Mouse (Mus musculus) G1E (cell line): Measurements from ENCODE around the gene Kcnc1. TPM values are rescaled to one million over a fixed set of nuclear protein-coding genes. Genes with fewer than 3 reads are reported as not detected.

ENCODE experiments used
- ATAC-seq: 2 replicates; pipeline ENCODE4 v1.8.0; 2016; ENCODE audit warnings: mild to moderate bottlenecking; ENCODE audit not compliant: insufficient number of reproducible peaks, poor library complexity, low FRiP score, severe bottlenecking; ENCODE audit errors: extremely low read depth
- DNase-seq: peaks from one replicate; pipeline ENCODE4 v3.0.0; 2012; ENCODE audit warnings: low spot score
- H3K27me3 ChIP-seq: 2 replicates; pipeline ENCODE4 v1.6.1; 2012; ENCODE audit warnings: mild to moderate bottlenecking, low read length, inconsistent platforms; ENCODE audit not compliant: insufficient read depth
- H3K36me3 ChIP-seq: replicated peaks from 2 replicates; pipeline ENCODE3; 2012; ENCODE audit warnings: mild to moderate bottlenecking, inconsistent platforms
- H3K4me1 ChIP-seq: 2 replicates; pipeline ENCODE4 v1.6.1; 2012; ENCODE audit warnings: low read depth, low read length, inconsistent platforms, mixed read lengths; ENCODE audit not compliant: insufficient read depth
- H3K4me3 ChIP-seq: 2 replicates; pipeline ENCODE4 v1.5.1; 2012; ENCODE audit warnings: low read depth, mild to moderate bottlenecking, inconsistent platforms, low read length, moderate library complexity, mixed read lengths
- H3K9me3 ChIP-seq: replicated peaks from 2 replicates; pipeline ENCODE4 v1.6.1; 2012; ENCODE audit warnings: inconsistent platforms
- CTCF ChIP-seq: IDR thresholded peaks from 2 replicates; pipeline ENCODE4 v1.5.1; 2012; ENCODE audit warnings: low read depth, low read length, inconsistent platforms, mixed read lengths
- GATA1 ChIP-seq: IDR thresholded peaks from 2 replicates; pipeline ENCODE4 v1.6.1; 2012; ENCODE audit warnings: borderline replicate concordance, low read length, inconsistent platforms, mixed read lengths
- GATA2 ChIP-seq: IDR thresholded peaks from 2 replicates; pipeline ENCODE4 v1.6.1; 2012; ENCODE audit warnings: low read depth, low read length, inconsistent platforms, borderline replicate concordance
- POLR2AphosphoS5 ChIP-seq: IDR thresholded peaks from 2 replicates; pipeline ENCODE4 v1.6.1; 2012; ENCODE audit warnings: low read depth, low read length, inconsistent platforms; ENCODE audit not compliant: insufficient replicate concordance
- TAL1 ChIP-seq: conservative IDR thresholded peaks from 2 replicates; pipeline ENCODE4 v1.6.1; 2012; ENCODE audit warnings: low read depth, low read length, inconsistent platforms, mixed read lengths
- polyA plus RNA-seq: library from polyadenylated mRNA; stranded (reverse); fragments of >175 nt; gene quantifications from 2 replicates; pipeline ENCODE4 v1.2.3, GENCODE M21; 2012
- total RNA-seq, 2 experiments: library from RNA; stranded (forward) in 1 of 2; stranded (reverse) in 1 of 2; fragments of 200-1000 nt in 1 of 2; fragments of >200 nt in 1 of 2; fragmentation: Nextera tagmentation in 1 of 2; gene quantifications; 2 replicates each; pipeline ENCODE4 v1.2.3; 2014 to 2017

The Kcnc1 gene
- total and polyA plus RNA-seq, 3 experiments, result 0.11 TPM; not detected in 2

- Histone ChIP-seq H3K9me3 (no peaks in the 10 kb centered on the region), H3K4me1 (no peaks in the 10 kb centered on the region), H3K36me3 (peaks cover 11% of the 10 kb centered on the region), H3K4me3 (no peak overlapping the region), H3K27me3 (no peaks in the 10 kb centered on the region)
- no peak for ATAC-seq
- DNase-seq, result no peak
- TF ChIP-seq GATA1, result no peak
- TF ChIP-seq CTCF, result no peak
- TF ChIP-seq TAL1, result no peak
- no peak for TF ChIP-seq POLR2AphosphoS5
- no peak for TF ChIP-seq GATA2
These were observed 66.8 kb downstream of the Kcnc1 start for GRCm38 (mm10) chr7:46463136-46463535.

- H3K36me3 ChIP-seq, result peaks cover 7% of the 10 kb centered on the region
- TF ChIP-seq GATA1 (no peak), CTCF (no peak), GATA2 (no peak), TAL1 (no peak), POLR2AphosphoS5 (no peak)
- no peaks in the 10 kb centered on the region for H3K4me1 ChIP-seq
- DNase-seq, result no peak
- no peak for ATAC-seq
- no peaks in the 10 kb centered on the region for H3K9me3 ChIP-seq
- H3K27me3 ChIP-seq, result no peaks in the 10 kb centered on the region
- no peak overlapping the region for H3K4me3 ChIP-seq
These were observed 70.2 kb downstream of the Kcnc1 start for GRCm38 (mm10) chr7:46466422-46466981.

DNA sequence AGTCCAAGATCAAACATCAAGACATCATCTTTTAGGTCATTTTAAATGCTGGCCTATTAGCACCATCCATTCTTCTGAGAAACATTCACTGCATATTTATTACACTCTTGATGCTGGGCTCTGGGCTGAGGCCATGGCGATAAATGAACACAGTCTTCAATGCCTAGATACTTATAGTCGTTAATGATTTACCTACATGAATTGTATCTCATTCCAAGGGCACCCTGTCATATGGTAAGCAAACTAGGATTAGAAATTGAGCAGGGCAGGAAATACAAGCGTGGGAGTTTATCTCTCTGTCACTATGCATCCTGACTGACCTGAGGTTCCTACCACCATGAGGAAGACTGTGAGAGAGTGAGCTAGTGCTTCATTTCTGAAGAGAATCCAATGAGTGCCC is 73.2 kb downstream of the Kcnc1 start:
- Histone ChIP-seq H3K27me3 (no peaks in the 10 kb centered on the region), H3K4me1 (no peaks in the 10 kb centered on the region; the same call in 1 of the 2 replicates), H3K36me3 (peaks cover 4% of the 10 kb centered on the region), H3K4me3 (no peak overlapping the region), H3K9me3 (no peaks in the 10 kb centered on the region)
- TF ChIP-seq GATA2 (no peak), TAL1 (no peak), GATA1 (no peak), POLR2AphosphoS5 (no peak), CTCF (no peak)
- DNase-seq, result no peak
- no peak for ATAC-seq

- H3K36me3 ChIP-seq, result peaks cover 4% of the 10 kb centered on the region
- DNase-seq (no peak), ATAC-seq (no peak)
- H3K9me3 ChIP-seq, result no peaks in the 10 kb centered on the region
- TF ChIP-seq GATA2, result no peak
- no peak overlapping the region for H3K4me3 ChIP-seq
- H3K27me3 ChIP-seq, result no peaks in the 10 kb centered on the region
- no peaks in the 10 kb centered on the region; the same call in 1 of the 2 replicates for H3K4me1 ChIP-seq
These were observed 74.9 kb downstream of the Kcnc1 start for GRCm38 (mm10) chr7:46471054-46471737.

DNA sequence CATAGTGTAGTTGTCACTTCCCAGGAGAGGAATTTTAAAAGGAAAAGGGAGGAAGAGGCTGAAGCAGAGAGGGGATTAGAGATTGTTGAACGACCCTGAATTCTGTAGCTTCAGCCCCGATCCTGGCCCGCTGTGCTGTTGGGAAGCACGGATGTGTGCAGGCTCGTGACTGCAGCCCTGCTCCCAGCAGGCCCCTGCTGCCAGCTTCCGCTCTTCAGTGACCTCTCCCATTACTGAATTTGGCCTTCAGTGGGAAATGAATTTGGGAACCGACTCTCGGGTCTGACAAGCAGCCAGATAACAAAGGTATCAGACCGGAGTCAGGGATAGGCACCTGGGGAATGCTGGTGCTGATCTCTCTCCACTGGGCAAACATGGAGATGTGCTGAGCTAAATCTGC is 76.8 kb downstream of the Kcnc1 start:
- Histone ChIP-seq H3K27me3 (no peaks in the 10 kb centered on the region), H3K4me1 (no peaks in the 10 kb centered on the region; the same call in 1 of the 2 replicates), H3K9me3 (no peaks in the 10 kb centered on the region), H3K4me3 (no peak overlapping the region), H3K36me3 (peaks cover 6% of the 10 kb centered on the region)
- TF ChIP-seq TAL1 (no peak), GATA1 (no peak), CTCF (no peak), GATA2 (no peak), POLR2AphosphoS5 (no peak)
- ATAC-seq (no peak), DNase-seq (no peak)

DNA sequence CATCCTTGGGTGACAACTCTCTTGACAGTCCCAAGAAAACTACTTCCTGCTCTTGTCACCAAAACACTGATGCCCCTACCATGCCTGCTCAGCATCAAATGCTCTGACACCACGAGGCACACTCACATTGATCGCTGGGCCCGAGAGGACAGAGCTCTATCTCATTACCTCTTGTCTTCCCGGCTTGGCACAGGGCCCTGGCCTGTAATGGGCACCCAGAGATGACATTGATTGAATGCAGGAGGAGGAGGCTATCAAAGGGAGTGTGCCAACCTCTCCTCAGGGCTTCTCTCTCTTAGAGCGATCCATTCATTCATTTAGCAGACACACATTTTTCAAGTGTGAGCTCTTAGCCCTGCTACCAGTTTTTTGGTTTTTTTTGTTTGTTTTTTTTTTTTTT is 79.2 kb downstream of the Kcnc1 start:
- no peak for DNase-seq
- TF ChIP-seq TAL1, result no peak
- no peak for TF ChIP-seq CTCF
- TF ChIP-seq GATA1, result no peak
- TF ChIP-seq POLR2AphosphoS5, result no peak
- no peaks in the 10 kb centered on the region for H3K27me3 ChIP-seq
- ATAC-seq, result no peak
- H3K9me3 ChIP-seq, result no peaks in the 10 kb centered on the region
- no peak overlapping the region for H3K4me3 ChIP-seq
- peaks cover 9% of the 10 kb centered on the region for H3K36me3 ChIP-seq
- H3K4me1 ChIP-seq, result no peaks in the 10 kb centered on the region; the same call in 1 of the 2 replicates
